Mouse (Mus musculus) inflammation-experienced regulatory T-cells (primary cell): Measurements from ENCODE around the gene AC134908.4. TPM values are rescaled to one million over a fixed set of nuclear protein-coding genes. Genes with fewer than 3 reads are reported as not detected.

Source experiments
- polyA plus RNA-seq, 2 experiments: library from polyadenylated mRNA; unstranded; fragments of 100-300 nt; shearing (Covaris generic); gene quantifications; one replicate each; pipeline ENCODE4 v1.2.1; 2017

AC134908.4 gene
- 1 to 10 TPM in 1 of 2 experiments, not detected in 1; 1.1 TPM for polyA plus RNA-seq

GRCm38 (mm10) chr17:25795609-25796092 is at the start of gene AC134908.4:
Gene AC134908.4, minus strand, starts transcription at chr17:25795659.

GRCm38 (mm10) chr17:25844396-25844901 is 49.0 kb upstream of the AC134908.4 start, which contains the start of gene Rhot2:
Gene Rhot2, minus strand, starts transcription at chr17:25844851.

GRCm38 (mm10) chr17:25841117-25841880 is 45.8 kb upstream of the AC134908.4 start, which contains the start of gene Gm20683:
Gene Gm20683, minus strand, starts transcription at chr17:25841763.

GRCm38 (mm10) chr17:25837076-25837410 is 41.6 kb upstream of the AC134908.4 start, which contains the start of gene Rhbdl1:
Gene Rhbdl1, minus strand, starts transcription at chr17:25837295.

GRCm38 (mm10) chr17:25833291-25833663 is 37.8 kb upstream of the AC134908.4 start, which contains the start of gene Stub1:
Gene Stub1, minus strand, starts transcription at chr17:25833404.

GRCm38 (mm10) chr17:25828712-25829557 is 33.5 kb upstream of the AC134908.4 start, which contains the start of gene Jmjd8:
Gene Jmjd8, plus strand, starts transcription at chr17:25828867.

GRCm38 (mm10) chr17:25823452-25823851 is 28.0 kb upstream of the AC134908.4 start, which contains the start of gene Wdr24:
Gene Wdr24, plus strand, starts transcription at chr17:25823627.

GRCm38 (mm10) chr17:25808789-25809605 is 13.5 kb upstream of the AC134908.4 start, which contains the start of gene Fbxl16:
Gene Fbxl16, plus strand, starts transcription at chr17:25809085.

GRCm38 (mm10) chr17:25796951-25797369 is 1.5 kb upstream of the AC134908.4 start, which contains the start of gene Metrn:
Gene Metrn, minus strand, starts transcription at chr17:25797136.

GRCm38 (mm10) chr17:25792615-25793014 is 2.8 kb downstream of the AC134908.4 start, which contains the start of gene Fam173a:
Gene Fam173a, minus strand, starts transcription at chr17:25792901.

GRCm38 (mm10) chr17:25786280-25786679 is 9.2 kb downstream of the AC134908.4 start, which contains the start of gene Ccdc78:
Gene Ccdc78, plus strand, starts transcription at chr17:25786580.

GRCm38 (mm10) chr17:25785281-25785745 is 10.1 kb downstream of the AC134908.4 start, which contains the start of gene Haghl:
Gene Haghl, minus strand, starts transcription at chr17:25785673.

GRCm38 (mm10) chr17:25773549-25774120 is 21.8 kb downstream of the AC134908.4 start, which contains the start of gene Narfl:
Gene Narfl, plus strand, starts transcription at chr17:25773776.

GRCm38 (mm10) chr17:25754241-25754640 is 41.2 kb downstream of the AC134908.4 start, which contains the start of gene Msln:
Gene Msln, minus strand, starts transcription at chr17:25754378.

Other genes with a start within 250 kb of the AC134908.4 start
- gene Sox8, start 225.0 kb downstream of the AC134908.4 start, polyA plus RNA-seq = 1 to 10 TPM in 1 of 2 experiments, not detected in 1; 1.3 TPM
- 10 to 100 TPM; 23.7 to 34.3 TPM for gene Lmf1, start 216.6 kb downstream of the AC134908.4 start, polyA plus RNA-seq
- gene Gng13, start 78.5 kb downstream of the AC134908.4 start, polyA plus RNA-seq = not detected
- gene Chtf18, start 68.2 kb downstream of the AC134908.4 start, polyA plus RNA-seq = 10 to 100 TPM in 1 of 2 experiments, 1 to 10 TPM in 1; 3.8 to 12.3 TPM
- gene Rpusd1, start 68.0 kb downstream of the AC134908.4 start, polyA plus RNA-seq = 10 to 100 TPM; 13.9 to 16.7 TPM
- under 1 TPM in 1 of 2 experiments, not detected in 1; 0.73 TPM for gene Mslnl, start 59.6 kb downstream of the AC134908.4 start, polyA plus RNA-seq
- under 1 TPM in 1 of 2 experiments, not detected in 1; 0.98 TPM for gene Msln, start 41.3 kb downstream of the AC134908.4 start, polyA plus RNA-seq
- gene Narfl, start 21.9 kb downstream of the AC134908.4 start, polyA plus RNA-seq = 10 to 100 TPM; 27.7 to 32.5 TPM
- 10 to 100 TPM; 34.3 to 47.7 TPM for gene Haghl, start 10.0 kb downstream of the AC134908.4 start, polyA plus RNA-seq
- gene Ccdc78, start 9.1 kb downstream of the AC134908.4 start, polyA plus RNA-seq = 1 to 10 TPM in 1 of 2 experiments, under 1 TPM in 1; 0.89 to 1.4 TPM
- gene Fam173a, start 2.8 kb downstream of the AC134908.4 start, polyA plus RNA-seq = 100 to 1,000 TPM; 231 to 239 TPM
- gene Metrn, start 1.5 kb upstream of the AC134908.4 start, polyA plus RNA-seq = 10 to 100 TPM; 34.1 to 40.4 TPM
- under 1 TPM; 0.16 to 0.60 TPM for gene Fbxl16, start 13.4 kb upstream of the AC134908.4 start, polyA plus RNA-seq
- gene Wdr24, start 28.0 kb upstream of the AC134908.4 start, polyA plus RNA-seq = 10 to 100 TPM; 31.4 to 36.3 TPM
- gene Jmjd8, start 33.2 kb upstream of the AC134908.4 start, polyA plus RNA-seq = 10 to 100 TPM; 32.9 to 33.5 TPM
- gene Stub1, start 37.7 kb upstream of the AC134908.4 start, polyA plus RNA-seq = 100 to 1,000 TPM; 170 to 205 TPM
- gene Rhbdl1, start 41.6 kb upstream of the AC134908.4 start, polyA plus RNA-seq = 1 to 10 TPM; 1.6 to 1.7 TPM
- gene Gm20683, start 46.1 kb upstream of the AC134908.4 start, polyA plus RNA-seq = 1 to 10 TPM; 1.4 to 2.6 TPM
- 10 to 100 TPM; 42.2 to 46.5 TPM for gene Rhot2, start 49.2 kb upstream of the AC134908.4 start, polyA plus RNA-seq
- gene Wdr90, start 65.8 kb upstream of the AC134908.4 start, polyA plus RNA-seq = 10 to 100 TPM in 1 of 2 experiments, 1 to 10 TPM in 1; 9.2 to 16.3 TPM
- 1 to 10 TPM; 1.1 to 5.7 TPM for gene Mcrip2, start 73.1 kb upstream of the AC134908.4 start, polyA plus RNA-seq
- gene Mettl26, start 79.4 kb upstream of the AC134908.4 start, polyA plus RNA-seq = 10 to 100 TPM; 80.3 to 84.0 TPM
- gene Wfikkn1, start 85.2 kb upstream of the AC134908.4 start, polyA plus RNA-seq = 1 to 10 TPM; 1.4 to 2.0 TPM
- 10 to 100 TPM; 30.1 to 34.5 TPM for gene Rab40c, start 124.1 kb upstream of the AC134908.4 start, polyA plus RNA-seq
- 10 to 100 TPM; 50.7 to 66.9 TPM for gene Pigq, start 149.3 kb upstream of the AC134908.4 start, polyA plus RNA-seq
- gene Nhlrc4, start 149.3 kb upstream of the AC134908.4 start, polyA plus RNA-seq = not detected
- gene A930017K11Rik, start 156.9 kb upstream of the AC134908.4 start, polyA plus RNA-seq = not detected
- 10 to 100 TPM; 26.6 to 29.0 TPM for gene Capn15, start 190.1 kb upstream of the AC134908.4 start, polyA plus RNA-seq